Mouse (Mus musculus): Measurements from ENCODE around the gene Zfp2.

DNA sequence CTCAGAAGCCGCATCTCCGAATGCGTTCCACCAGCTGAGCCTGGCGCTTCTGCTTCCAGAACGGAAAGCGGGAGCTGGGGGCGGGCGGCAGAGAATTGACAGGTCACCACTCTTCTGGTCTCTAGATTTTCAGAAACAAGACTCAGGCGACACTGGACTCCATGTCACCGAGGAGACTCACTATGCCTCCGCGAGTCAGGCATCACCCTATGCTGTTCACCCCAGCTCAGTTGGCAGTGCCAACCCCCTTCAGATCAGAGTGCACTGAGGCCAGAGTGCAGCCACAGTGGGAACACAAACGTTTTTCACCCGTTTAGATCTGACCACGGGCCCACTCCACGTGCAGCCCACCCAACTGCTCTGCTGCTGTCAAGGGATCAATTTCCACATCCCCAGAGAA is 15.1 kb upstream of the Zfp2 start:
- TF ChIP-seq EP300 (IDR thresholded peaks at IDR 0.05) (no peak), CTCF (IDR thresholded peaks at IDR 0.05) (no peak)
